Mouse (Mus musculus) hindbrain, embryonic 15.5 days (tissue): ENCODE data around the gene Cacng7. TPM values are rescaled to one million over a fixed set of nuclear protein-coding genes. Genes with fewer than 3 reads are reported as not detected.
"Not testable (repeated sequence)": the region's sequence is repeated elsewhere in the genome, so short reads cannot be mapped to it uniquely, and the experiment has no call there.

Experiments used
- ATAC-seq: fragments of 200-750 bp; cut with Nextera tagmentation; 2 replicates; pipeline ENCODE4 v1.8.0; 2017; ENCODE audit warnings: low read depth, moderate number of reproducible peaks, moderate TSS enrichment; ENCODE audit not compliant: low FRiP score
- H3K27ac ChIP-seq: fragments of 300-500 bp; sonication (generic); replicated peaks from 2 replicates; pipeline ENCODE4 v1.5.1; 2015; ENCODE audit warnings: mild to moderate bottlenecking, inconsistent platforms
- H3K27me3 ChIP-seq: fragments of 300-500 bp; sonication (generic); 2 replicates; pipeline ENCODE4 v1.6.1; 2015; ENCODE audit warnings: control low read depth, inconsistent platforms
- H3K36me3 ChIP-seq: fragments of 300-500 bp; sonication (generic); 2 replicates; pipeline ENCODE4 v1.6.1; 2015; ENCODE audit warnings: control low read depth, inconsistent platforms
- H3K4me1 ChIP-seq: fragments of 300-500 bp; sonication (generic); replicated peaks from 2 replicates; pipeline ENCODE4 v1.6.1; 2015; ENCODE audit warnings: control low read depth, inconsistent platforms
- H3K4me2 ChIP-seq: fragments of 300-500 bp; sonication (generic); 2 replicates; pipeline ENCODE4 v1.6.1; 2015; ENCODE audit warnings: moderate library complexity, mild to moderate bottlenecking, inconsistent platforms
- H3K4me3 ChIP-seq: fragments of 300-500 bp; sonication (generic); 2 replicates; pipeline ENCODE4 v1.5.1; 2015; ENCODE audit warnings: mild to moderate bottlenecking, inconsistent platforms
- H3K9ac ChIP-seq: fragments of 300-500 bp; sonication (generic); 2 replicates; pipeline ENCODE4 v1.6.1; 2015; ENCODE audit warnings: inconsistent platforms
- H3K9me3 ChIP-seq: fragments of 300-500 bp; sonication (generic); 2 replicates; pipeline ENCODE4 v1.6.1; 2016; ENCODE audit warnings: control low read depth, inconsistent platforms
- whole genome bisulfite sequencing: fragments of 180-500 bp; shearing (Covaris S2); methylation state at CpG from one replicate; pipeline ENCODE4 v1.1.7; 2015; 5-methylcytosine and 5-hydroxymethylcytosine counted together
- polyA plus RNA-seq: library from polyadenylated mRNA; unstranded; fragments of >200 nt; fragmentation: Nextera tagmentation; extraction: Ambion mirVana; gene quantifications from 2 replicates; pipeline ENCODE4 v1.2.1, GENCODE M21; 2015

Cacng7 gene
- polyA plus RNA-seq = 3.9 and 4.1 TPM in 2 replicates

- Histone ChIP-seq H3K36me3 (no peaks in the 10 kb centered on the region), H3K4me3 (peak within 1 kb of the TSS; percentile 88), H3K27ac (peak within 1 kb of the TSS; percentile 87), H3K9me3 (no peaks in the 10 kb centered on the region), H3K4me2 (peak within 1 kb of the TSS; percentile 67), H3K9ac (peak within 1 kb of the TSS; percentile 88), H3K27me3 (peaks cover 13% of the 10 kb centered on the region), H3K4me1 (peaks cover 28% of the 10 kb centered on the region)
- peak; percentile 75 for ATAC-seq
- WGBS = under 1% methylated on average over 65 of the region's 65 CpGs
Measured at GRCm38 (mm10) chr7:3332619-3333521, at the start of gene Cacng7. Gene Cacng7 (plus strand): TSS chr7:3332955.

GRCm38 (mm10) chr7:3283081-3283875, 49.5 kb upstream of the Cacng7 start:
- Histone ChIP-seq H3K4me2 (no peak overlapping the region), H3K27ac (no peak overlapping the region), H3K4me3 (no peak overlapping the region), H3K9me3 (no peaks in the 10 kb centered on the region), H3K4me1 (no peaks in the 10 kb centered on the region), H3K9ac (no peak overlapping the region), H3K36me3 (no peaks in the 10 kb centered on the region), H3K27me3 (no peaks in the 10 kb centered on the region)
- 89% methylated on average over 11 of the region's 11 CpGs for WGBS
- ATAC-seq = no peak

- Histone ChIP-seq H3K4me3 (no peak overlapping the region), H3K27ac (no peak overlapping the region), H3K27me3 (no peaks in the 10 kb centered on the region), H3K4me1 (peaks cover 2% of the 10 kb centered on the region; the same call in 1 of the 2 replicates), H3K9me3 (no peaks in the 10 kb centered on the region), H3K36me3 (no peaks in the 10 kb centered on the region), H3K9ac (no peak overlapping the region), H3K4me2 (no peak overlapping the region)
- 86% methylated on average over 10 of the region's 10 CpGs for WGBS
- no peak for ATAC-seq
Measured at GRCm38 (mm10) chr7:3284604-3285003, 48.2 kb upstream of the Cacng7 start.

GRCm38 (mm10) chr7:3286036-3286435, 46.7 kb upstream of the Cacng7 start:
- H3K27ac ChIP-seq = no peak overlapping the region
- no peaks in the 10 kb centered on the region for H3K27me3 ChIP-seq
- no peak overlapping the region for H3K4me2 ChIP-seq
- H3K4me3 ChIP-seq = no peak overlapping the region
- H3K9me3 ChIP-seq = no peaks in the 10 kb centered on the region
- H3K4me1 ChIP-seq = peaks cover 16% of the 10 kb centered on the region
- ATAC-seq = no peak
- no peaks in the 10 kb centered on the region for H3K36me3 ChIP-seq
- WGBS = 95% methylated on average over 5 of the region's 5 CpGs
- no peak overlapping the region for H3K9ac ChIP-seq

- H3K4me2 ChIP-seq = no peak overlapping the region
- 52% methylated on average over 7 of the region's 7 CpGs for WGBS
- no peak overlapping the region for H3K9ac ChIP-seq
- H3K4me3 ChIP-seq = no peak overlapping the region
- H3K4me1 ChIP-seq = peaks cover 28% of the 10 kb centered on the region
- H3K27me3 ChIP-seq = no peaks in the 10 kb centered on the region
- no peak for ATAC-seq
- no peaks in the 10 kb centered on the region for H3K36me3 ChIP-seq
- no peaks in the 10 kb centered on the region for H3K9me3 ChIP-seq
- no peak overlapping the region for H3K27ac ChIP-seq
Measured at GRCm38 (mm10) chr7:3287186-3287585, 45.6 kb upstream of the Cacng7 start.

GRCm38 (mm10) chr7:3288976-3289970, 43.5 kb upstream of the Cacng7 start, which contains the start of the genes Myadm and Prkcg:
Gene Myadm (plus strand): TSS chr7:3289080.
Gene Prkcg (plus strand): TSS chr7:3289179.
- H3K4me1 ChIP-seq = peaks cover 37% of the 10 kb centered on the region
- peak within 1 kb of the TSS; percentile 83 for H3K27ac ChIP-seq
- H3K9ac ChIP-seq = peak within 1 kb of the TSS; percentile 79
- WGBS = 2% methylated on average over 30 of the region's 30 CpGs
- peak within 1 kb of the TSS; percentile 72 for H3K4me3 ChIP-seq
- peaks cover 5% of the 10 kb centered on the region; the same call in 1 of the 2 replicates for H3K36me3 ChIP-seq
- H3K4me2 ChIP-seq = peak within 1 kb of the TSS; percentile 65
- peak; percentile 30 for ATAC-seq
- H3K27me3 ChIP-seq = no peaks in the 10 kb centered on the region
- H3K9me3 ChIP-seq = no peaks in the 10 kb centered on the region

GRCm38 (mm10) chr7:3290257-3291033, 42.3 kb upstream of the Cacng7 start:
- ATAC-seq = peak; percentile 93
- Histone ChIP-seq H3K27ac (peak overlapping the region; percentile 83), H3K4me3 (peak overlapping the region; percentile 72), H3K4me1 (peaks cover 37% of the 10 kb centered on the region), H3K36me3 (peaks cover 10% of the 10 kb centered on the region; the same call in 1 of the 2 replicates), H3K9me3 (no peaks in the 10 kb centered on the region), H3K27me3 (no peaks in the 10 kb centered on the region), H3K4me2 (peak overlapping the region; percentile 65), H3K9ac (peak overlapping the region; percentile 79)
- whole genome bisulfite sequencing = 1% methylated on average over 17 of the region's 18 CpGs

- peak; percentile 6; the same call in 1 of the 2 replicates for ATAC-seq
- peaks cover 37% of the 10 kb centered on the region for H3K4me1 ChIP-seq
- peak overlapping the region; percentile 65 for H3K4me2 ChIP-seq
- WGBS = 34% methylated on average over 6 of the region's 6 CpGs
- H3K27me3 ChIP-seq = no peaks in the 10 kb centered on the region
- peak overlapping the region; percentile 72 for H3K4me3 ChIP-seq
- no peak overlapping the region for H3K27ac ChIP-seq
- no peaks in the 10 kb centered on the region for H3K9me3 ChIP-seq
- peaks cover 10% of the 10 kb centered on the region; the same call in 1 of the 2 replicates for H3K36me3 ChIP-seq
- H3K9ac ChIP-seq = no peak overlapping the region
Measured at GRCm38 (mm10) chr7:3291197-3291596, 41.6 kb upstream of the Cacng7 start.

- peaks cover 16% of the 10 kb centered on the region for H3K36me3 ChIP-seq
- no peaks in the 10 kb centered on the region for H3K27me3 ChIP-seq
- H3K9me3 ChIP-seq = no peaks in the 10 kb centered on the region
- no peak overlapping the region for H3K27ac ChIP-seq
- no peak for ATAC-seq
- no peak overlapping the region for H3K4me3 ChIP-seq
- peaks cover 37% of the 10 kb centered on the region for H3K4me1 ChIP-seq
- 74% methylated on average over 3 of the region's 3 CpGs for WGBS
- no peak overlapping the region for H3K9ac ChIP-seq
- peak overlapping the region; percentile 65 for H3K4me2 ChIP-seq
Measured at GRCm38 (mm10) chr7:3291764-3292163, 41.0 kb upstream of the Cacng7 start.

- Histone ChIP-seq H3K36me3 (peaks cover 21% of the 10 kb centered on the region), H3K4me1 (peaks cover 37% of the 10 kb centered on the region), H3K4me2 (peak overlapping the region; percentile 47; the same call in 1 of the 2 replicates)
- not testable (repeated sequence) for H3K27me3 ChIP-seq, H3K27ac ChIP-seq, H3K4me3 ChIP-seq, H3K9me3 ChIP-seq, H3K9ac ChIP-seq, ATAC-seq
- 78% methylated on average over 12 of the region's 12 CpGs for WGBS
Measured at GRCm38 (mm10) chr7:3292271-3292670, 40.5 kb upstream of the Cacng7 start.
